Mouse (Mus musculus) erythroblast, embryonic 14.5 days (primary cell): ENCODE data around the gene Mogs. TPM values are rescaled to one million over a fixed set of nuclear protein-coding genes. Genes with fewer than 3 reads are reported as not detected.

Experiments used
- H3K27me3 ChIP-seq: 2 replicates; pipeline ENCODE4 v1.6.1; 2012; ENCODE audit warnings: inconsistent platforms; ENCODE audit not compliant: control insufficient read depth
- H3K36me3 ChIP-seq: 2 replicates; pipeline ENCODE4 v1.6.1; 2012; ENCODE audit warnings: mild to moderate bottlenecking, inconsistent platforms; ENCODE audit not compliant: control insufficient read depth
- H3K4me1 ChIP-seq: 2 replicates; pipeline ENCODE4 v1.6.1; 2012; ENCODE audit warnings: inconsistent platforms; ENCODE audit not compliant: control insufficient read depth
- H3K4me3 ChIP-seq: replicated peaks from 2 replicates; pipeline ENCODE3; 2012; ENCODE audit warnings: moderate library complexity, mild to moderate bottlenecking, inconsistent platforms
- H3K9me3 ChIP-seq: 2 replicates; pipeline ENCODE4 v1.6.1; 2012; ENCODE audit warnings: low read length, inconsistent platforms, mixed read lengths; ENCODE audit not compliant: control insufficient read depth
- GATA1 ChIP-seq: IDR thresholded peaks from 2 replicates; pipeline ENCODE4 v1.6.1; 2012; ENCODE audit warnings: low read length, inconsistent platforms, mixed read lengths
- TAL1 ChIP-seq: IDR thresholded peaks from 3 replicates; pipeline ENCODE4 v1.6.1; 2012; ENCODE audit warnings: low read length, inconsistent platforms, mixed read lengths
- polyA plus RNA-seq: library from polyadenylated mRNA; stranded (reverse); fragments of >175 nt; gene quantifications from 2 replicates; pipeline ENCODE4 v1.2.3, GENCODE M21; 2012

Gene Mogs
- polyA plus RNA-seq, 1 experiment, result 4.2 TPM

DNA sequence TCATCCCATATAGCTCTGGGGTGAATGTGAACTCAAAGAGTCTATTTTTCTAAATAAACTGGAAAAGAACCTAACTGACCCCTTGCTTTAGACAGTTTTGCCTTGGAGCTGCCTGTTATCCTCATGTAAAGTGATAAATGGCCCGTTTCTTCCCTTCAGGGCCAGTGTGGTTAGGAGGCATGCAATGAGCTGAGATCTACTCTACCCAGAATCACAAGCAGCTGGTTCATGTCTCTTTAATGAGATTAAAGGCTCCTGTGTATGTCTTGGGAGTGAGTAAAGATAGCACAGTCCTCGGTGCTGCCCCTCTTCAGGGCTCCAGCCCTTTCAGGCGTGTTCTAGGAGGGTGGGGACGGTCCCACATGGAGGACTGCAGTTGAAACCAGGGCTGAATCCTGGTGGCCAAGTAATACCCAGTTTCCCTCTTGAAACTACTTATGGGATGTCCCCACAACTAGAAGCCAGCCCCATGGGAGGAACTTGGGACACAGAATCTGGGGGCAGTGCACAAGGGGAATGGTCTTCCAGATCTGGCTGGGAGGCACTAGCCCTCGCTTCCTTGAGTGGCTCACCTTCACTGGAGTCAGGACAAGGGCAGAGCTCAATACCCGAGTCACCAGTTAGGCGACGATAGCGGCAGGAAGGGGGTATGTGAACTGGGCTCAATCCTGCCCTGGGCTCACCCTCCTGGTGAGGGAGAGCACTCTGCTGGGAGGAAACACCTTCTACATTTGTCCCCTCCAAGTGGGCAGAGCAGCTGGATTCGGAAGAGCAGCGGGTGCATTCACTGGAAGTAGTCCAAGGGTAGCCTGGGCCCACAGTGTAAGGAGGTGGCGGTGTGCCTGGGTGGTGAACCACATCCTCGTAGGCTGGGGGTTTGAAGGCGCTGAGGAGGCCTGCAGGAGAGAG lies 3.8 kb downstream of the Mogs start:
- H3K4me3 ChIP-seq, result peak overlapping the region; percentile 86
- peaks cover 93% of the 10 kb centered on the region for H3K4me1 ChIP-seq
- H3K36me3 ChIP-seq, result peaks cover 55% of the 10 kb centered on the region
- TF ChIP-seq GATA1 (no peak), TAL1 (no peak)
- no peaks in the 10 kb centered on the region for H3K9me3 ChIP-seq
- no peaks in the 10 kb centered on the region for H3K27me3 ChIP-seq

DNA sequence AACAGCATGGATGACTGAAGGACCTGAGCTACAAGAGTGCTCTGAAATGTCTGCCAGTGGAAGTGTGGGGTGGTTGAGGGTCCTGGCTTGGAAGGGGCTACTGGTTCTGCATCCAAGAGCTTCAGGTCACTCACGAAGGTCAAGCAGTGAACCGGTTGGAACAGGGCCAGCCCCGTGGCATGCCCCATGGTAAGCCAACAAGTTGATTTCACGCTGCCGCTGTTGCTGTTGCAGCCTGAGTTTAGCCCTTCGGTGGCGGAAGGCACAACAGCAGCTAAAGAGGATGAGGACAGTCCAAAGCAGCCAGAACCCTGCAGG lies 4.4 kb downstream of the Mogs start:
- TF ChIP-seq GATA1, result no peak
- TF ChIP-seq TAL1, result no peak
- Histone ChIP-seq H3K27me3 (no peaks in the 10 kb centered on the region), H3K9me3 (no peaks in the 10 kb centered on the region), H3K4me3 (peak overlapping the region; percentile 86), H3K4me1 (peaks cover 93% of the 10 kb centered on the region), H3K36me3 (peaks cover 55% of the 10 kb centered on the region)

DNA sequence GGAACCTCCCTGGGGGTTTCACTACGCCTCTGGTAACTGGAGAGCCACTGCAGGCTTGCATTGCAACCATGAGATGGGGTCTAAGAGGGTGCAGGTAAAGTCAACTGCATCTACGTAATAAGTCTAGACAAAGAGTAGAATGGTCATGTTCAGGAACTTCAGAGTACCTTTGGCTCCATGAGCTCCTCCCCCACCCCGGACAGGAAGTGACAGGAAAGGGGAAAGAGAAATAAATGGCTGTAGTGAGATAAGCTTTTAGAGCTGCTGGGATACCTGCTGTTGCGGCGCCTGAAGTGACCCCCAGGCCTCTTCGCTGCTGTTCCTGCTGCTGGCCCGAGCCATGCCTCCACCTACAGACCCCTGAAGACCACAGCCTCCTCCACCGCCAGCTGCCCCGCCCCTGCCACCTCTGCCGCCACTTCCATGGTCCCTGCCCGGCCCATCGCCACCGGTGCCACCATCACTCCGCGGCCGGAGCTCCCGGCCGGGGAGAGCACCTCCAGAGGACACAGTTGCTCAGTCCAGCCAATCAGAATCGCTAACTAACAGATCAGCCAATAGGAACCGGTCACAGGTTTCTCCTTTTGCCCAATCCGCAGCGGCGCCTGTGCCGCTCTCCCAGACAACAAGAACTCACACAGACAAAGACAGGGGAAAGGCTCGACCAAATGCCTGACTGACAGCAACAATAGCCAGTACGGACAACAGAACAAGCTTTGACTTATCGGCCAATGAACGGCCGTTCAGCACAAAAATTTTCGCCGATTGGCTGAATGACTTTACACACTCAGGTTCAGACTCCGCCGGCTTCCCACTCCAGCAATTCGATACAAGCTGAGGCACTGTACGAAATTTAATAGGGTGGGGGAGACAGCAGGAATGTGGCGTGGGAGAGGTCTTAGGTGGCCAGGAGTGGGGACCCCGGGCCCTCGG lies 5.9 kb downstream of the Mogs start, which contains the start of gene Wbp1:
TSS of gene Wbp1 (minus strand) at position 630 of the 933 bp plus-strand sequence.
- no peaks in the 10 kb centered on the region for H3K9me3 ChIP-seq
- peak within 1 kb of the TSS; percentile 86 for H3K4me3 ChIP-seq
- peaks cover 55% of the 10 kb centered on the region for H3K36me3 ChIP-seq
- peaks cover 90% of the 10 kb centered on the region for H3K4me1 ChIP-seq
- no peaks in the 10 kb centered on the region for H3K27me3 ChIP-seq
- no peak for TF ChIP-seq GATA1
- no peak for TF ChIP-seq TAL1

DNA sequence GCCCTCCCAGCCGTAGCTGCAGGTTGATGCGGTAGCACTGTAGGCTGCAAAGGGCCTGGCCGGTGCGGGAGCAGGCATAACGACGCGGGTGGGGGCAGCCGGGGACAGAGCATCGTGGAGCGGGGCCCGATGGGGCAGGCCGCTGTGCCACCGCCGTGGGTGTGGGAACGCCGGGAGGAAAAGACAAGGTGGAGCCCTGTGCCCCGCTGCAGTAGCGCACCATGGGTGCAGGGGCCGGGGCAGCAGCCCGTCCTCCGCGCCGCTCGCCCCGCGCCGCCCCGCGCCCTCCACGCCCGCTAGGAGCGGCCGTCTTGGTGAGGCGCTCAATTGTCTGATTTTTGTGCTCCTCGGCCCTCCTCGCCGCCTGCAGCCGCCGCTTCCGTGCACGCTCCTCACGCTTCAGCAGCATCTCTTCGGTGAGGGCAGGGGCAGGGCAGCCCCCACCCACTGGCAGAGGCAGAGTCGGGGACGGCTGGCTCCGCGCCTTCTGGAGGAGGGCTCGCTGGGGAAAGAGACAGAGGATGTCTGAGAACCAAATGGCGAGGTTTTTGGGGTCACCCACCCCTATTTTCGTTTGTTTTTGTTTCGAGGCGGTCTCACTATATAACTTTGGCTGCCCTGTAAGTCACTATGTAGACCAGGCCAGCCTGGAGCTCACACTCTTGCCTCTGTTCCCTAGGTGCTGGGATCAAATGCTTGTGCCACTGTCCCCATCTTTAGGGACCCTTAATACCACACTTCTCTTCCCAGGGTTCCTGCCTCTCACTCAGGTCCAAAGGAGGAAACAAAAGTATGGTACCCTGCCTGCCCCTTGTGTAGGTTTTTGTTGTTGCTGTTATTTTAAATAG lies 6.8 kb downstream of the Mogs start:
- TF ChIP-seq GATA1 (no peak), TAL1 (no peak)
- Histone ChIP-seq H3K4me3 (peak overlapping the region; percentile 86), H3K9me3 (no peaks in the 10 kb centered on the region), H3K27me3 (no peaks in the 10 kb centered on the region), H3K36me3 (peaks cover 47% of the 10 kb centered on the region), H3K4me1 (peaks cover 83% of the 10 kb centered on the region)

DNA sequence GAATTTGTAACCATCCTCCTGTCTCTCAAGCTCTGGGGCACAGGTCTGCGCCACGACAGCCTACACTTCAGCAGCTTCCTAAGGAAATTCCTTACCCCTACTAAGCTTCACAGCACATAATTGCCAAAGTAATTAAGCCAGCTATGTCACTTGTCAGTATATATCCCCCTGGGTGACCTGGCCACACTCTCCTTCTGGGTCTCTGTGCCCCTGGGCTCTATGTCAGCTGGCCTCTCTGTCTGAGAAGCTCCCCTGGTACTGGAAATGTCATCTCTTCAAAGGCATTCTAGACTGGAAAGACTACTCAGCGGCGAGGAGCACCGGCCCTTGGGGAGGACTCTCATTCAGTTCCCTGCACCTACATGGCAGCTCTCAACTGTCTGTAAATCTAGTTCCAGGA lies 7.7 kb downstream of the Mogs start:
- peaks cover 74% of the 10 kb centered on the region for H3K4me1 ChIP-seq
- H3K4me3 ChIP-seq, result peak overlapping the region; percentile 86
- H3K36me3 ChIP-seq, result peaks cover 39% of the 10 kb centered on the region
- TF ChIP-seq GATA1 (no peak), TAL1 (no peak)
- no peaks in the 10 kb centered on the region for H3K9me3 ChIP-seq
- no peaks in the 10 kb centered on the region for H3K27me3 ChIP-seq

DNA sequence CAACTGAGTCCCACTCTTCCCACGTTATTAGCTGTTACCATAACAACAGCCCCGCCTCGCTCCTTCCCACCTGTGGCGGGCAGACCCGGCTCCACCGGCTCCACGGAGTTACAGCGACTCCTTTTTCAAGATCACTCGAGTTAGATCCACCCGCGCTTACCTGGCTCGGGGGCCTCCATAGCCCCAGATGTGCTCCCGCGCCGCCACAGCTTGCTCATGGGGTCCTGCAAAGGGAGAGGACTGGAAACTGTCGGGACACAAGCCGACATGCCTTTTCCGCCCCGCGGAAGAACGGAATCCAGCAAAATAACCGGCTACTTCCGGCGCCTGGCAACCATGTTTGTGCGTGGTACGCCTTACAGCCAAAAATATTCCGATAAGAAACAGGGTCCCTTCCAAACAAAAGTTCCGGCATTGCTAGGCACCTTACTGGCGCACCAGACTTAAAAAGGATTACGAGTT lies 9.6 kb downstream of the Mogs start:
- no peaks in the 10 kb centered on the region for H3K9me3 ChIP-seq
- no peaks in the 10 kb centered on the region for H3K27me3 ChIP-seq
- H3K4me3 ChIP-seq, result peak overlapping the region; percentile 80
- H3K36me3 ChIP-seq, result peaks cover 20% of the 10 kb centered on the region
- H3K4me1 ChIP-seq, result peaks cover 55% of the 10 kb centered on the region
- TF ChIP-seq GATA1 (no peak), TAL1 (no peak)

DNA sequence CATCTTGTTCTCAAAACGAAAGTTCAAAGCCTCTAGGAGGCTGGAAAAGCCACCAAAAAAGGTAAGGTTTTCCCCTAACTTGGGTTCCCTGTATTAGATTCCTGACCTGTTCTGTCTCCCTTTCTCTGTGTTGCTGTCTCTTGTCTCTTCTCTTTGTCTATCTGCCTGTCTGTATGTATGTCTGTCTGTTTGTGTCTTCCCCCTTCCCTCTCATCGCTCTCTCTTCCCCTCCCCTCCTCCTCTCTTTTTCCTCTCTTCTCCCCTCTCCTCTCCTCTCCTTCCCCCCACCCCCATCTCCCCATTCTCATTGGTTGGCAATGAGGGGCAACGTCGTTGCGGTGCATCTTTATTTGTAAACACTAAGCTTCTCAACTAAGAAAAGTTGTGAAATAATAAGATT lies 10.0 kb downstream of the Mogs start, which contains the start of gene Ino80b:
TSS of gene Ino80b (minus strand) at position 101 of the 400 bp plus-strand sequence.
- no peaks in the 10 kb centered on the region for H3K27me3 ChIP-seq
- no peaks in the 10 kb centered on the region for H3K9me3 ChIP-seq
- TF ChIP-seq TAL1, result no peak
- no peak for TF ChIP-seq GATA1
- H3K36me3 ChIP-seq, result peaks cover 16% of the 10 kb centered on the region
- peak within 1 kb of the TSS; percentile 80 for H3K4me3 ChIP-seq
- H3K4me1 ChIP-seq, result peaks cover 50% of the 10 kb centered on the region

DNA sequence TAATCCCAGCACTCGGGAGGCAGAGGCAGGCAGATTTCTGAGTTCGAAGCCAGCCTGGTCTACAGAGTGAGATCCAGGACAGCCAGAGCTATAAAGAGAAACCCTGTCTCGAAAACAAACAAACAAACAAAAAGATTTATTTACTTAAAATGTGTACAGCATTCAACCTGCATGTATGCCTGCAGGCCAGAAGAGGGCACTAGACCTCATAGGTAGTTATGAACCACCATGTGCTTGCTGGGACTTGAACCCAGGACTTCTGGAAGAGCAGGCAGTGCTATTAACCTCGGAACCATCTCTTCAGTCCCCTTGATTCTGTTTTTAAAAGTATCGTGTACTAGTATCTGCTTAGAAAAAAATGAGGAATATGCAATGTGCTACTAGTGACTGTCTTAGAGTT lies 12.1 kb downstream of the Mogs start:
- H3K36me3 ChIP-seq, result peaks cover 15% of the 10 kb centered on the region
- H3K9me3 ChIP-seq, result no peaks in the 10 kb centered on the region
- H3K4me1 ChIP-seq, result peaks cover 33% of the 10 kb centered on the region
- TF ChIP-seq TAL1 (no peak), GATA1 (no peak)
- peaks cover 5% of the 10 kb centered on the region for H3K27me3 ChIP-seq
- no peak overlapping the region for H3K4me3 ChIP-seq
